Mouse (Mus musculus): Measurements from ENCODE around the gene Specc1. TPM values are rescaled to one million over a fixed set of nuclear protein-coding genes. Genes with fewer than 3 reads are reported as not detected.

Specc1 gene
- total RNA-seq, 2 experiments from 2014 or later: 64.5 to 69.6 TPM

DNA sequence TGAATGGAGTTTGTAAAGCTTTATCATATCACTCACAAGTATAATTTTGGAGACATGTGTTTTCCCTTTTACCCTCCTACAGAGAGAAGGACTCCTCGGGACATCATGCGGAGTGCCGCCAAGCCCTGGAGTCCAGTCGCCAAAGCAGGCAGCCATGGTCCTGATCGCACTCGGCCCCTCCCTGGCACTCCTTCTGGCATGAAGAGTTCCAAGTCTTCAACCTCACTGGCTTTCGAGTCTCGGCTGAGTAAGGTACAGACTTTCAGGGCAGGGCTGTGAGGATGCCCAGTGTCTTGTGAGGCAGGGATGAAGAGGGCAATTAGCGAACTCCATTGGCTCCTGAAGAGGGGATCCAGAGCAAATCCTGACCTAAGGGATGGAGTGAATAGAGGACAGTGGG, 72.6 kb downstream of the Specc1 start:
- intact Hi-C loops (cut with DNase I): no loop called here

DNA sequence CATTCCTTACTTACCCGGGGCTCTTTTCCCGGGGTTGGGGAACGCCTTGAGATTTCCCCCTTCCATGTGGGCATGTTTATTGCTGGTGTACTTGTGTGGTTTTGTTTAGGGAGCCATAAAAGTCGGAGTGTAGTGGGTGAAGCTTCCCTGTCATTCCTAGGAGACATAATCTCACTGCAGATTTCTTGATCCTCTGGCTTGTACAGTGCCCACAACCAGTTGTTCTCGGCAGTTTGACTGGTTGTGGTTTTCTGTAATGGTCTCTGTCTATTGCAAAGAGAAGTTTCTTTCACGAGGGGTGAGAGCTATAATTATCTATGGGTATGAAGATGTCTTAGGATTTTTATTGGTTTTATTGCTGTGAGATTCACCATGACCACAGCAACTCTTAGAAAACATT, 78.0 kb downstream of the Specc1 start:
- no peak for DNase-seq (ENCODE audit: low spot score in 2 of 2)
- intact Hi-C loops (cut with DNase I): no loop called here

More for the DNA sequence above, 72.6 kb downstream of the Specc1 start:
- no peak for DNase-seq (ENCODE audit: low spot score in 2 of 2)

DNA sequence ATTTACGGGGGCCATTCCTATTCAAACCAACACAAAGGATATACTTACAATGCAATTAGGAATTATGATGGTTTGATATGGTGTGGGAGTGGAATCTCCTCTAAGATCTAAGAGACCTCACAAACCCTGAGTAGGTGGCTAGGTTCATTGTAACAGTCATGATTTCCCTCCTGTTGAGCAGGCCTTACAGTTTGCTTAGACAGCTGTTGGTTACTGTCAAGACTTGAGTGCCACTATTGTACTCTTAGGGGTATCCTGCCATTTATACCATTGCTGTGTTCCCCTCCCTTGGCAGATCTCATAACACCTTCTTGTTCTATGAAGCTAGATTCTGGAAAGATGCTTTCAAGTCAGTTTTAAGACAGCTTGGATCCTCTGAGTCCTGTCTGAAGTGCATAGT, 78.7 kb downstream of the Specc1 start:
- no peak for DNase-seq (ENCODE audit: low spot score in 2 of 2)
- intact Hi-C loops (cut with DNase I): no loop called here

DNA sequence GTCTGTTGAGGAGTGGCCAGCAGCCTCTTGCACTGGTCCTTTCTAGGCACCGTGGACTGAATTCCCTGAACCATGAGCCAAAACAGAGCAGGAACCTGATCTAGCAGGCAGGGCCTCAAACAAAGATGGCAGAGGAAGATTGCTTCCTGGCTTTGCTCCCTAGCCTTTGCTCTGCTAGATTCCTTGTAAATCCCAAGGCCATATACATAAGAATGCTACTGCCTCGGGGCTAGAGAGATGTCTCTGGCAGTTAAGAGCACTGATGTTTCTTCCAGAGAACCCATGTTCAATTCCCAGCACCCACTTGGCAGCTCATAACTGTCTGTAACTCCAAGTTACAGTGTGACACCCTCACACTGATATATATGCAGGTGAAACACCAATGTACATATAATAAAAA, 83.6 kb downstream of the Specc1 start:
- intact Hi-C loops (cut with DNase I): no loop called here

DNA sequence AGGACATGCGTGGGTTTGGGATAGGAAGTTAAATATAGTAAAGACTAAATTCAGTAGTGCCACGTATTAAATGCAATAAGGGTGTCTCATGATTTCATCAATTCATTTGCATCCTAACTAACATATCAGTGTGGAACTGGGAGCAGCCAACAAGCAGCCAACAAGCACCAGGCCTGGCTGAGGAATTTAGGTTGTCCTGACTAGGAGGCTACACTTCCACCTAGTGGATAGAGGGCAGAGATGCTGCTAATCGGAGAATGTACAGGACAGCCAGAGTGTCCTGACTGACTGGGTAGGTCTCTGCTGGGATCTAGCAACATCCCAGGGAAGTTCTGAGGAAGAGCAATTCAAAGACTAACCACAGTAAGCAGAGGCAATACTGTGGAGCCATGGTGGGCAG, 88.1 kb downstream of the Specc1 start:
- intact Hi-C loops (cut with DNase I): loop anchor here (5.0 kb wide), 1 partner anchor 83 kb away; no protein-coding TSS in a partner anchor
- DNase-seq (ENCODE audit: low spot score in 2 of 2): peak in 1 of 2 experiments; percentile 36

More for the DNA sequence above, 83.6 kb downstream of the Specc1 start:
- no peak for DNase-seq (ENCODE audit: low spot score in 2 of 2)

DNA sequence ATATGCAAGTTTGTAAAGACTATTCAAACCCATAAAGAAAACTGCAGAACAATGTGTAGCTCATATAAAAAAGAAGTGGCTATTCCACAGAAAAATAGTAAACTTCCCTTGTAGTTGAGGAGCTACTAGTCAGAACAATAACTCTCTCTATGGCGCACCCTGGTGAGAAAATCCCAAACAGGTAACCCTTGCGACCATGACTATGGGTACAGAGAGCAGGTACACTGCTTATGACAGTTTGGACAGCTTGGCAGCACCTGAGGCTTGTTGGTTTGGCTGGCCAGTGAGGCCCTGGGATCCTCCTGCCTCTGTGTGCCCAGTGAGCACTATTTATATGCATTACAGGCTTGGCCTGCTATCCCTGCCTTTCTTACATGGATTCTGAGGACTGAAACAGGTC, 89.4 kb downstream of the Specc1 start:
- DNase-seq (ENCODE audit: low spot score in 2 of 2): no peak
- intact Hi-C loops (cut with DNase I): loop anchor here (5.0 kb wide), 1 partner anchor 81 kb away; no protein-coding TSS in a partner anchor

DNA sequence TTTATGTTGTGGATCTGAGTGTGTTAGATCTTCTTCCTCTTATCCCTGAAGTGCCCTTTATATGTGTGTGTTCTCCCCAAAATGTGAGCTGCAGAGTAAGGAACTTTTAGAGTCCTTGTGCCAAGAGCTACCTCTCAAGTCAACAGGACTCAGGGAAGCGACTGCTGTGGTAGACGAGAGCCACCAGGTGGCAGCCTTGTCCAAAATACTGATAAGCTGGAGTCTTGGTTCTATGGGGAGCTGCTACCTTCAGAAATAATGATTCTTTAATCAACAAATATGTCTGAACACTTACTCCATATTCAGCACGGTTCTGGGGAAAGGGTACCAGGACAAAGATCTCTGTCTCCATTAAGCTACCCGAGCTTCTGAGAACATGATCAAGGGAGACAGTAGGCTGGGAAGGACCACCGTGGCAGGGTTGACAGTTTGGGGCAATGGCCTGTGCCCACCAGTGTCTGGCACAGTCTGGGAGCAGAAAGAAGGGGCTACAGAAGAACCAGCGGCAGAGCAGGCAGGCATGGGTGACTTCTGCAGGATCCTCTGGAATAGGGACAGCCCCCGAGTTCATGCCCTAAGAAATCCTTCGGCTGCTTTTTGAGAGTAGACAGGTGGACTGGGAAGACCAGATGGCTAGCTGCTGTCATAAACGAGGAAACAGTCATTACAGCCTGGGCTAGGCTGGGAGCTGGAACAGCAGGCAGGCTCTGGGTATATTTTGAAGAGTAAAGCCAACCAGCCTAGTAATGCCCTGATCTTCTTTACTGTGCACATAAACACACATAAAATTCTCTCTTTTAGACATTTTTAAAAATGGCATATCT, 91.5 kb downstream of the Specc1 start:
- DNase-seq (ENCODE audit: low spot score in 2 of 2): peak; percentile 69 to 82
- intact Hi-C loops (cut with DNase I): loop anchor here (1.0 to 5.0 kb wide), 3 partner anchors 79 to 232 kb away; no protein-coding TSS in a partner anchor

DNA sequence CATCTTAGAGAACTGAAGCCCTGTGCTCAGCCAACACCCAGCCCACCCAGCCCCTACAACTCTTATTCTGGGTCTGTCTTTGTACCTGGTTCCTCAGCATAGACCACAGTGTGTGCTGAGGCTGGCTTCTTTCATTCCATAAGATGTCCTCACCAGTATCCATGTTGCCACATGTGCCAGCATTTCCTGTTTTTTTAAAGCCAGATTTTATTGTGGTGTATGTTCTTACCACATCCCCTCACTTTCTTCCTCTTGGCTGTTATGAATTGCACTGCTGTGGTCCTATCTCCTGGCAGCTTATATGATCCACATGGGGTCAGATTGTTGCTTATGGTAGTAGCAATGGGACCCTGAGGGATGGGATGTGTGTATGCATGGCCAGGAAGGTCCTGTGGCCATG, 92.6 kb downstream of the Specc1 start:
- intact Hi-C loops (cut with DNase I): loop anchor here (2.0 to 5.0 kb wide), 2 partner anchors 78 to 98 kb away; no protein-coding TSS in a partner anchor

DNA sequence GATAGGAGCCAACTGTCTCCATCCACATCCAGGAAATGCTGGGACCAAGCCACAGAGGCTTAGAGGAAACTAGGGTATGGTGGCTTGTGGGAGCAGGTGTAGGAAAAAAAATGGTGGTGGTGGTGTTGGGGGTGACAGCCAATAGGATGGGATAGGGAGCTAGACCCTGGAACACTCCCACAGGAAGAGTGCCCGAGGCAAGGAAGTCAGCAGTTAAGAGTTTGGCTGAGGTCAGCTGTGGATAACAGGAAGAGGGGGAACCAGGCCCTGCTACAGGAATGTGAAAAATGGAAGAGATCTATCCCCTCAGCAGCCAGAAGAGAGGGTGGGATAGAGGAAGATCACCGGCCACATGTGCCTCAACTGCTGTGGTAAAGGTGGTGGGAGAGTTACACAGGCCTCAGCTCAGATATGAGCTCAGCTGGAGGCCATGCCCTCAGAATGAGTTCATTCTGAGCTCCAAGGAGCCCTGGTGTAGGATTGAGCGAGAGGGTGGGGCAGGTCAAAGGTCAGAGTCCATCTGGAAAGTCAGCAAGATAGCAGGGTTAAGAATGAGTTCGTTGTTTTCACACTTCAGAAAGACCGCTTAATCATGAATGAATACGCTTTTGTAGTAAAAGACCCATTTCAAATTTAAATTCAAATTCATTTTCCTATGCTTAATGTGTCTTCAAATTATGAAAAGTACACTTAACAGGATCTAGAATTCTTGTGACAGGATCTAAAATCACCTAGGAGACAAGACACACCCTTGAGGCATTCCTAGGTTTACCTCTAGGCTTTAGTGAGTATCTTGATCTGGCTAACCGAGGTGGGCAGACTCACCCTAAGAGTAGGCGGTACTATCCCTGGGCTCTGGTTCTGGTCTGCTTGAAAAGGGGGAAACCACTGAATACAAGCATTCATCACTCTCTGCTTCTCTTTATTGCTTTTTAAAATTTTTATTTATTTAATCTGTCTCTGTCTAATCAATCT, 94.1 kb downstream of the Specc1 start:
- intact Hi-C loops (cut with DNase I): no loop called here
- DNase-seq (ENCODE audit: low spot score in 2 of 2): no peak

More for the DNA sequence above, 92.6 kb downstream of the Specc1 start:
- DNase-seq (ENCODE audit: low spot score in 2 of 2): no peak

DNA sequence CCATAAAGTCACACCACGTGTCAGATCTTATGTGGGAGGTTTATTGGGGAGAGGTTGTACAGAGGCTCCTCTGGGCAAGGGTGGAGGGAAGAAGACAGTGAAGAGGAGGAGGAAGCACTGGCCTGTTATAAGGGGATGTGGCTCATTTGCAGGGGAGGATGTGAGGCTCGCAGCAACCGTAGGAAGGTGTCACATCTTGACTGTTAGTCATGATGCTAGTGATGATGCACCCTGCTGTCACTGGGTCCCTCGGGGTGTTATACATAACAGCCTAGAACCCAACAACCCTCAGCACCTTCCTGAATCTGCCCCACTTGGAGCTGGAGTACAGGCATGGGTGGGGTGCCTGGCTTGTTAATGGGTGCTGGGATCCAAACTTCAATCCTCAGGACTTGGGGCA, 94.9 kb downstream of the Specc1 start:
- DNase-seq (ENCODE audit: low spot score in 2 of 2): no peak
- intact Hi-C loops (cut with DNase I): no loop called here

DNA sequence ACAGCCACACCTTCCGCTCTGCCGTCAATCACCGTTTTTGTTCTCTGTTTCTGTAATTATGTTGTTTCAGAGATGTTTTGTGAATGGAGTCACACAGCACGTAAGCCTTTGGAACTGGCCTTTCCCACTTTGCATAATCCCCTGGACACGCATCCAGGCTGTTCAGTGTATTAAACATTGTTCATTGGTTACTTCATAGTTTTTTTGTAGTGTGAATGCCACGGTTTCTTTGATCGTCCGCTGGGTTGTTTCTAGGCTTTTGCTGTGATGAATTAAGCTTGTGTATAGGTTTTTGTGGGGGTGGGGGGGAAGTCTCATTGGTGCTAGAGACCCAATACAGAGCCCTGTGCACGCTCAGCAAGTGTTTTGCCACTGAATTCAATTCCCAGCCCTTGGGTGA, 97.4 kb downstream of the Specc1 start:
- no peak for DNase-seq (ENCODE audit: low spot score in 2 of 2)
- intact Hi-C loops (cut with DNase I): no loop called here

DNA sequence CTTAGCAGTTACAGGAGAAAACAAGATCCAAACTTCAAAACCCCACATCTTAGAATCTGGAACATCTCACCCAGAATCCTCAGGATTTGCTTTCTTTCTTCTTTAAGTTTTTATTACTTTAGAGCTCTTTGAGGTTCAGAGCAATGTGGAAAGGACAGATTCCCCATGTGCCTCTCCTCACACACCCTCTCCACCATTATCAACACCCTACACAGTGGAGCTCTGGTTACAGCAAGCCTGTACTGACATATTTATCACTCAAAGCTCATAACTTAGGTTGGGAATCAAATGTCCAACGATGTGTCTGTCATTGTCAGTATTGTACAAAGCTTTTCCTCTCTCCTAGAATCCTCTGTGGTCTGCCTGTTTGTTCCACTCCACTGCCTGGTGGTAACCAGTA, 108.0 kb downstream of the Specc1 start:
- intact Hi-C loops (cut with DNase I): no loop called here

DNA sequence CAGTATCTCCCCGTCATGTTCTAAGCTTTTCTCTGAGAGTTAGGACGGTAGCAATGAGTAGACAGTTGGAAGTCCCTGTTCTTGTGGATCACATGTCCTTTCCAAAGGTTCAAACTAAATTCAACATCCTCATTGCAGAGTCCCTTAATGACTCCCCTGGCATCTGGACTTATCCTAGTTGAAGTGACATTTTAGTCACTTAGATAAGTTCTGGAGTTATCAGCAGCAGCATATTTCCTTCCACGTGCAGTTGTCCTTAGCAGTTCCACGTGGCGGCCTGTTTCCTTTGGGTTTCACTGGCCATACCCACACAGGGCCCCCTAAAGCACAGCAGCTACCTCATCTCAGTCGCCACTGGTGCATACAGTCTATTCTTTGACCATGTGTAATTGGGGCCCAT, 109.1 kb downstream of the Specc1 start:
- DNase-seq (ENCODE audit: low spot score in 2 of 2): no peak
- intact Hi-C loops (cut with DNase I): loop anchor here (5.0 kb wide), 1 partner anchor 52 kb away; no protein-coding TSS in a partner anchor

More for the DNA sequence above, 108.0 kb downstream of the Specc1 start:
- no peak for DNase-seq (ENCODE audit: low spot score in 2 of 2)

DNA sequence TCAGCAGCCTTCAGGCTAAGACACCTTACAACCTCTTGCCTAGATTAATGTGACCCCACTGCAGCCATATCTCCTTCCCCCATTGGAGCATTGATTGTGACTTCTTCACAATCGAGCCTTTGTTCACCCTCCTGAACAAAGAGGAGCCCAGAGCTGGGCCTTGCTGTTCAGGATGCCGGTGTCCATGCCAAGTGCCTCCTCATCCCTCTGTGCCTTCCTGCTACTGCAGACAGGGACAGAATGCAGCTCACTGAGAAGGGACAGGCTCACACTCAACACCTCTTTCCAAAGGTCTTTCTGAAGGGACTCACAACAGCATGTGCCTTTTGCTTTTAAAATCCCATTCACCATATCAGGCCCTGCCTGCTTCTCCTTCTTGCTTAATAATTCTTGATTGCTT, 113.0 kb downstream of the Specc1 start:
- DNase-seq (ENCODE audit: low spot score in 2 of 2): peak in 1 of 2 experiments; percentile 26
- intact Hi-C loops (cut with DNase I): loop anchor here (5.0 kb wide), 1 partner anchor 48 kb away; no protein-coding TSS in a partner anchor

DNA sequence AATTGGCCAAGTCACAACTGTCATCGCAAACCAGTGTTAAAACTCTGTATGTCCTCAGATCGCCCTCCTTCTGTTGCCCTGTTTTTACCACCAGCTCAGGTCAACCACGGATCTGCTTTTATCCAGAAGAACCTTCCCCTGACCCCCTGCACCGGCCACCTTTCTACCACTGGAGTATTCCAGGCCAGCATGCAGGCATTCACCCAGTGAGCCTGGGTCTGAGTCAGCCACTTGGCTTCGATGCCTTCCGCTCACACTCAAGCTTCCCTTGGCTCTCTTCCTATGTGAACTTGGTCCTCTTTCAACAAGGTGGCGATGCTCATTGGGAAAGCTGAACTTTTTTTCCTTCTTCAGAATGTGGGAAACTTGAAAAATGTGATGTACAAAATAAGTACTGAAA, 113.6 kb downstream of the Specc1 start:
- DNase-seq (ENCODE audit: low spot score in 2 of 2): peak in 1 of 2 experiments; percentile 18
- intact Hi-C loops (cut with DNase I): no loop called here

DNA sequence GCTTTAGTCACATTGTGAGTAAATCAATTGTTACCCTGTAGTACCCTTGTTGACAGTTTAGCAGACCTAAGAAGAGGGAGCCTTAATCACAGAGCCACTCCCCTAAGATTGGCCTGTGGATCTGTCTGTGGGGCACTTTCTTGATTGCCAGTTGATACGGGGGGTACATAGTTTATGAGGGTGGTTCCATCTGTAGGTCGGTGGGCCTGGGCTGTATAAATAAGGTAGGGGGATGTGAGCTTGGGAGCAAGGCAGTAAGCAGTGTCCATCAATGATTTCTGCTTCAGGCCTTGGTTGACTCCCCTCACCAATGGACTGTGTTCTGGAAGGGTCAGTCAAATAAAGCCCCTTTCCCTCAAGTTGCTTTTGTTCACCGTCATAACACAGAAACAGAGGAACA, 115.8 kb downstream of the Specc1 start:
- DNase-seq (ENCODE audit: low spot score in 2 of 2): no peak
- intact Hi-C loops (cut with DNase I): no loop called here

DNA sequence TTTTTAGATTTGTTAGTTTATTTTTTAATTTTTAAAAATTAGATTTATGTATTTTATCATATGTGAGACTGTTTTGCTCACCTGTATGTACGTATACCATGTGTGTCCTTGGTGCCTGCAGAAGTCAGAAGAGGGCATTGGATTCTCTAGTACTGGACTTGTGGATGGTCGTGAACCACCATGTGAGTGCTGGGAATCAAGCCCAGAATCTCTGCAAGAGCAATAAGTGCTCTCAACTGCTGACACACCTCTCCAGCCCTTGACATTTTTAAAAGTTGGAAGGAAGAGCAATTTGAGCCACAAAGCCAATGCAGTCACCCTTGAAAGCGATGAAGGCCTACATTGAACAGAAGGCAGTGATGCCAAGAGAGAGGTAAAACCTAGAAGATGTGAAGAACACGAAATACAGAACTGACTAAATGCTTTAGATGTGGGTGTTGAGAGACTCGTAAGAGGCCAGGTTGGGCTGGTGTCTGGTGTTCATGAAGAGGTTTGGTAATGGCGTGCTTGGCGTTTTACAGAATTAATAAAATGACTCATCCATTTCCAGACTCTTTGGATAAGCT, 117.1 kb downstream of the Specc1 start:
- intact Hi-C loops (cut with DNase I): no loop called here
- no peak for DNase-seq (ENCODE audit: low spot score in 2 of 2)

DNA sequence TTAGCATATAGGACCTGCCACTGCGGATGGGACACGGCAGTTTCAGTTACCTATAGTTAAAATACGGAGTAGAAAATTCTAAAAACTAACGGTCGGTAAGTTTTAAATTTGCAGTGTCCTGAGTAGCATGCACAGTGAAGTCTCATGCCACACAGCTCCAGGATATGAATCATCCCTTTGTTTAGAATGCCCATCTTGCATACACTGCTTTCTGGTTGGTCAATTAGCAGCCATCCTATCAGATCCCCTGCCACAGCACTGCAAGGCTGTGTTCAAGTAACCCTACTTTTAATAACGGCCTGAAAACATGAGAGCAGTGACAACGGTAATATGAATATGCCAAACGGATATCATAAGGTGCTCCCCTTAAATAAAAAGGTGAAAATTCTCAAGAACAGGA, 118.0 kb downstream of the Specc1 start:
- DNase-seq (ENCODE audit: low spot score in 2 of 2): no peak
- intact Hi-C loops (cut with DNase I): no loop called here

DNA sequence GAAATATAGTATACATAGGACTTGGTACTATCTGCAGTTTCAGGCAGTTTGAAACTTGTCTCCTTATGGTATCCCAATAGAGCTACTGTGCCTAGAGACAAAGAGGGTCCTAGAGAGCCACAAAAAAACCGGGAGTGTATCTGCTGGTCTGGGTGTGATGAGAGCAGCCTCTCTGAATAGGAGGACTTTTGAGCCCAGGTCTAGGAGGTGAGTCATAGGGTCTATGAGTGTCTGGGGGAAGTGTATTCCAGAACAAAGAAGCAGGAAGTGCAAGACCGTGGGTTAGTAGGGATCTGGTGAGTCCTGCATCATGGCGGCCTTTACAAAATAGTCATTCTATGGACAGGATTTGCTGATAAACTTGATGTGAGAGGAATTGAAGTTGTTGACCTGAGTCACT, 118.5 kb downstream of the Specc1 start:
- intact Hi-C loops (cut with DNase I): no loop called here
- DNase-seq (ENCODE audit: low spot score in 2 of 2): no peak

DNA sequence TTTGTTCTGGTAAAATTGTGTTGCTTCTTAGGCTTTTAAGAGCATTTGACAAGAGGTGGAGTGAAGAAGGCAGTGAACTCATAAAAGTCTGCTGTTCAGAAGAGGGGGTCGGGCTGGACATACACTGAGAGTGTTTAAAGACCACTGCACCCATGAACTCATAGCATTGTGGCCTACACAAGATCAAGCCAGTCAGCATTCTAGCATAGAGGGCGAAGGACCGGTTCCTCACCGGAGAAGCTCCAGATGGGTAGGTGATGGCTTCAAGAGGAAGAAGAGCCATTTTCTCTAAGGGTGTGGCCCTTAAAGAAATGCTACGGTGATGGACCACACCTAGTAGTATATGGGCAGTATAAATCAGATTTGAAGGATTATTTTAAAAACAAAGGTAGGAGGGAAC, 119.0 kb downstream of the Specc1 start:
- intact Hi-C loops (cut with DNase I): no loop called here
- DNase-seq (ENCODE audit: low spot score in 2 of 2): no peak
